Mouse (Mus musculus): Measurements from ENCODE around the gene Elf1. TPM values are rescaled to one million over a fixed set of nuclear protein-coding genes. Genes with fewer than 3 reads are reported as not detected.
"Not testable (repeated sequence)": the region's sequence is repeated elsewhere in the genome, so short reads cannot be mapped to it uniquely, and the experiment has no call there.

Elf1 gene
- total RNA-seq, 2 experiments from 2014 or later = 15.2 to 17.0 TPM

GRCm38 (mm10) chr14:79518123-79518522 lies 37.1 kb downstream of the Elf1 start:
- DNase-seq (ENCODE audit: low spot score) = no peak
- intact Hi-C loops (cut with DNase I) = no loop called here

GRCm38 (mm10) chr14:79518761-79519662 lies 38.0 kb downstream of the Elf1 start:
- DNase-seq (ENCODE audit: low spot score) = no peak
- intact Hi-C loops (cut with DNase I) = no loop called here

- intact Hi-C loops (cut with DNase I) = no loop called here
- no peak for DNase-seq (ENCODE audit: low spot score)
Measured at GRCm38 (mm10) chr14:79519663-79519975, 38.6 kb downstream of the Elf1 start.

- intact Hi-C loops (cut with DNase I) = loop anchor here (5.0 kb wide), 1 partner anchor 33 kb away; no protein-coding TSS in a partner anchor
- no peak for DNase-seq (ENCODE audit: low spot score)
Measured at GRCm38 (mm10) chr14:79520612-79521011, 39.6 kb downstream of the Elf1 start.

- intact Hi-C loops (cut with DNase I) = loop anchor here (5.0 kb wide), 1 partner anchor 34 kb away; no protein-coding TSS in a partner anchor
- DNase-seq (ENCODE audit: low spot score) = no peak
Measured at GRCm38 (mm10) chr14:79521056-79521455, 40.1 kb downstream of the Elf1 start.

GRCm38 (mm10) chr14:79521471-79522117 lies 40.6 kb downstream of the Elf1 start:
- no peak for DNase-seq (ENCODE audit: low spot score)
- intact Hi-C loops (cut with DNase I) = loop anchor here (5.0 kb wide), 1 partner anchor 34 kb away; no protein-coding TSS in a partner anchor

GRCm38 (mm10) chr14:79522387-79522786 lies 41.4 kb downstream of the Elf1 start:
- intact Hi-C loops (cut with DNase I) = loop anchor here (5.0 kb wide), 1 partner anchor 35 kb away; no protein-coding TSS in a partner anchor
- DNase-seq (ENCODE audit: low spot score) = no peak

GRCm38 (mm10) chr14:79526106-79526505 lies 45.1 kb downstream of the Elf1 start:
- DNase-seq (ENCODE audit: low spot score); intact Hi-C loops (cut with DNase I): not testable (repeated sequence)

GRCm38 (mm10) chr14:79527704-79528103 lies 46.7 kb downstream of the Elf1 start:
- no peak for DNase-seq (ENCODE audit: low spot score)
- intact Hi-C loops (cut with DNase I) = no loop called here

GRCm38 (mm10) chr14:79529581-79530554 lies 48.9 kb downstream of the Elf1 start:
- DNase-seq (ENCODE audit: low spot score) = no peak
- intact Hi-C loops (cut with DNase I) = loop anchor here (5.0 kb wide), 1 partner anchor 48 kb away; the partner anchor contains the start of genes Elf1 and Wbp4

- intact Hi-C loops (cut with DNase I) = loop anchor here (5.0 kb wide), 1 partner anchor 48 kb away; the partner anchor contains the start of genes Elf1 and Wbp4
- DNase-seq (ENCODE audit: low spot score) = no peak
Measured at GRCm38 (mm10) chr14:79530761-79531160, 49.8 kb downstream of the Elf1 start.

- no peak for DNase-seq (ENCODE audit: low spot score)
- intact Hi-C loops (cut with DNase I) = loop anchor here (5.0 kb wide), 1 partner anchor 50 kb away; the partner anchor contains the start of genes Elf1 and Wbp4
Measured at GRCm38 (mm10) chr14:79532036-79532776, 51.2 kb downstream of the Elf1 start.

- DNase-seq (ENCODE audit: low spot score) = no peak
- intact Hi-C loops (cut with DNase I) = loop anchor here (5.0 kb wide), 1 partner anchor 51 kb away; the partner anchor contains the start of genes Elf1 and Wbp4
Measured at GRCm38 (mm10) chr14:79533350-79533749, 52.4 kb downstream of the Elf1 start.

- intact Hi-C loops (cut with DNase I) = loop anchor here (5.0 kb wide), 1 partner anchor 52 kb away; the partner anchor contains the start of genes Elf1 and Wbp4
- no peak for DNase-seq (ENCODE audit: low spot score)
Measured at GRCm38 (mm10) chr14:79534206-79534605, 53.2 kb downstream of the Elf1 start.

GRCm38 (mm10) chr14:79534656-79535055 lies 53.7 kb downstream of the Elf1 start:
- intact Hi-C loops (cut with DNase I) = loop anchor here (5.0 kb wide), 1 partner anchor 52 kb away; the partner anchor contains the start of genes Elf1 and Wbp4
- DNase-seq (ENCODE audit: low spot score) = not testable (repeated sequence)

- intact Hi-C loops (cut with DNase I) = no loop called here
- peak; percentile 26 for DNase-seq (ENCODE audit: low spot score)
Measured at GRCm38 (mm10) chr14:79535318-79535717, 54.3 kb downstream of the Elf1 start.

- intact Hi-C loops (cut with DNase I) = no loop called here
- no peak for DNase-seq (ENCODE audit: low spot score)
Measured at GRCm38 (mm10) chr14:79536011-79536410, 55.0 kb downstream of the Elf1 start.

- no peak for DNase-seq (ENCODE audit: low spot score)
- intact Hi-C loops (cut with DNase I) = no loop called here
Measured at GRCm38 (mm10) chr14:79536837-79537236, 55.8 kb downstream of the Elf1 start.

GRCm38 (mm10) chr14:79537463-79537862 lies 56.5 kb downstream of the Elf1 start:
- DNase-seq (ENCODE audit: low spot score) = no peak
- intact Hi-C loops (cut with DNase I) = no loop called here
